Mouse (Mus musculus) hindbrain, embryonic 16.5 days (tissue): ENCODE measurements at regions not wholly inside any gene's neighbourhood (a gene's known extent, or its start where the extent isn't known, plus 50 kb on each side); places are given as distances from the start of the nearest gene placed in this dataset.

ENCODE experiments used
- ATAC-seq: fragments of 200-750 bp; cut with Nextera tagmentation; 2 replicates; pipeline ENCODE4 v1.8.0; 2017; ENCODE audit warnings: moderate TSS enrichment, moderate library complexity
- H3K27ac ChIP-seq: fragments of 300-500 bp; sonication (generic); 2 replicates; pipeline ENCODE4 v1.5.1; 2014; ENCODE audit warnings: low read depth, mild to moderate bottlenecking, control low read depth, low read length, moderate library complexity
- H3K27me3 ChIP-seq: fragments of 300-500 bp; sonication (generic); replicated peaks from 2 replicates; pipeline ENCODE4 v1.6.1; 2014; ENCODE audit warnings: low read length; ENCODE audit not compliant: control insufficient read depth, insufficient read depth
- H3K36me3 ChIP-seq: fragments of 300-500 bp; sonication (generic); 2 replicates; pipeline ENCODE4 v1.6.1; 2014; ENCODE audit warnings: mild to moderate bottlenecking, low read length, moderate library complexity, mixed read lengths; ENCODE audit not compliant: control insufficient read depth, insufficient read depth
- H3K4me1 ChIP-seq: fragments of 300-500 bp; sonication (generic); 2 replicates; pipeline ENCODE4 v1.6.1; 2014; ENCODE audit warnings: low read depth, low read length; ENCODE audit not compliant: control insufficient read depth, insufficient read depth
- H3K4me2 ChIP-seq: fragments of 300-500 bp; sonication (generic); 2 replicates; pipeline ENCODE4 v1.6.1; 2014; ENCODE audit warnings: mild to moderate bottlenecking, low read length, control low read depth, moderate library complexity
- H3K4me3 ChIP-seq: fragments of 300-500 bp; sonication (generic); 2 replicates; pipeline ENCODE4 v1.5.1; 2014; ENCODE audit warnings: mild to moderate bottlenecking, low read length, control low read depth, moderate library complexity
- H3K9ac ChIP-seq: fragments of 300-500 bp; sonication (generic); 2 replicates; pipeline ENCODE4 v1.6.1; 2014; ENCODE audit warnings: low read depth, mild to moderate bottlenecking, control low read depth, low read length, moderate library complexity
- H3K9me3 ChIP-seq: fragments of 300-500 bp; sonication (generic); 2 replicates; pipeline ENCODE4 v1.6.1; 2014; ENCODE audit warnings: mild to moderate bottlenecking, low read length, moderate library complexity; ENCODE audit not compliant: control insufficient read depth
- WGBS: fragments of 180-500 bp; shearing (Covaris S2); extraction: QIAGEN DNeasy Blood & Tissue Kit; methylation state at CpG from one replicate; pipeline ENCODE4 v1.1.7; 2014; 5-methylcytosine and 5-hydroxymethylcytosine counted together

- H3K4me1 ChIP-seq: no peaks in the 10 kb centered on the region
- H3K9ac ChIP-seq: no peak overlapping the region
- no peaks in the 10 kb centered on the region for H3K9me3 ChIP-seq
- H3K4me2 ChIP-seq: no peak overlapping the region
- no peak for ATAC-seq
- no peak overlapping the region for H3K27ac ChIP-seq
- H3K4me3 ChIP-seq: no peak overlapping the region
- no peaks in the 10 kb centered on the region for H3K36me3 ChIP-seq
- no peaks in the 10 kb centered on the region for H3K27me3 ChIP-seq
- 78% methylated on average over 1 of the region's 1 CpGs for WGBS
Observed at GRCm38 (mm10) chr4:70160525-70161224, 249.6 kb downstream of the Cdk5rap2 start.

- no peaks in the 10 kb centered on the region for H3K27me3 ChIP-seq
- WGBS: 91% methylated on average over 1 of the region's 1 CpGs
- H3K9me3 ChIP-seq: no peaks in the 10 kb centered on the region
- no peak for ATAC-seq
- H3K9ac ChIP-seq: no peak overlapping the region
- no peaks in the 10 kb centered on the region for H3K36me3 ChIP-seq
- H3K4me2 ChIP-seq: no peak overlapping the region
- no peak overlapping the region for H3K4me3 ChIP-seq
- H3K4me1 ChIP-seq: no peaks in the 10 kb centered on the region
- H3K27ac ChIP-seq: no peak overlapping the region
Observed at GRCm38 (mm10) chr4:70160062-70160461, 250.2 kb downstream of the Cdk5rap2 start.

DNA sequence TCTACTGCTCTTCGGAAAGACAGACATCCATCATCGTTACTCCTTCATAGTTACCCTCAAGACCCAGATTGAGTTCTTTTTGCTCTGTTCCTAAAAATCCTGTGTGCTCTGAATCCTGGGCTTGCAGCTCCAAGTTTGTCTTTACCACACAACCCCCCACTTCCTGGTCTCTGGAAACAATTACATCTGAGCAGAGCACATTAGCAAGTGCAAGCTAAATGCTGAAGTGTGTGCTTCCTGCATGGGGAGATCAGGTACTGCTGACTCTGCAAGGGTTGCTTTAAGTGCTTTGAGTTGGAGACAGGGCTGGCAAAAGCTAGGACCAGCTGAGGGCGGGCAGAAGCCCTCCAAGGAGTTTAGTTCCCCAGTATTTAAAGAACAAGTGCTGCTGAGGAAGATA, 257.1 kb downstream of the Cdk5rap2 start:
- ATAC-seq: no peak
- H3K36me3 ChIP-seq: no peaks in the 10 kb centered on the region
- H3K27ac ChIP-seq: no peak overlapping the region
- no peak overlapping the region for H3K4me2 ChIP-seq
- no peaks in the 10 kb centered on the region for H3K27me3 ChIP-seq
- 66% methylated on average over 3 of the region's 3 CpGs for WGBS
- H3K4me3 ChIP-seq: no peak overlapping the region
- no peak overlapping the region for H3K9ac ChIP-seq
- H3K4me1 ChIP-seq: no peaks in the 10 kb centered on the region
- no peaks in the 10 kb centered on the region for H3K9me3 ChIP-seq

DNA sequence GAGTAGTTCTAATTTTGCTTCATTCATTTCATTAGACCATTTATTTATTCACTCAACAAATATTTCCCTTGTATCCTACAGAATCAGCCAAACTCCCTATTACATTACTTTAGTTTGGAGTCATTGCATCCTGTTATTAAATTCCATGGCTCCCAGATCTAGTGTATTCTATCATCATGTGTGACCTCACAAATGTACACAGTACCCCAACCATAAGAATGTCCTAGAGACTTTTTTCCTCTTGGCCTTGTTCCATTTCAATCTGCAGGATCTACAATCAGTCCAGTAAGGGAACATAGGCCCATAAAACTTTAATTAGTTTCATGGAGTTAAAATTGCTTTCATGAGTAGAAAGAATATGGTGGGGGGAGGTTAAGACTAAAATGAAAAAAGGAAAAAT, 301.2 kb downstream of the Cdk5rap2 start:
- Histone ChIP-seq H3K9me3 (no peaks in the 10 kb centered on the region), H3K27ac (no peak overlapping the region), H3K36me3 (no peaks in the 10 kb centered on the region), H3K9ac (no peak overlapping the region), H3K4me3 (no peak overlapping the region), H3K4me1 (no peaks in the 10 kb centered on the region), H3K27me3 (no peaks in the 10 kb centered on the region), H3K4me2 (no peak overlapping the region)
- ATAC-seq: no peak

GRCm38 (mm10) chr4:70105776-70106175, 304.5 kb downstream of the Cdk5rap2 start:
- WGBS: 89% methylated on average over 1 of the region's 2 CpGs
- no peak for ATAC-seq
- H3K4me1 ChIP-seq: no peaks in the 10 kb centered on the region

DNA sequence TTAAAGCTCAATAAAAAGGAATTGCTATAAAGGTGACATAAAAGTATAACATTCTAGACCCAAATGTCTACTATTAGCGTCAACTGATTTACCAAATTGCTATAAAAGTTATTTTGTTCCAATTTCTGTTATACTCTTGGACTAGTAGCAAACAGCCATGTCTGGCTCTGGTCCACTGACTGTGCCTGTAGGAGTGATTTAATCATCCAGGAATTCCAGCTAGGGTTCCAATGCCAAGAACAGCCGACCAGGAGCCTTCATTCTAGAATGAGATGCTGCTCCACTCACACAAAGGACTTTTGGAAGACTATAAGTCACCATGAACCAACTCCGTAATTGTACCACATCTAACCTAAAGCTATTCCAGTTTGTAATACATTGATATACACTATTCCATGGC, 312.9 kb downstream of the Cdk5rap2 start:
- Histone ChIP-seq H3K27ac (no peak overlapping the region), H3K27me3 (no peaks in the 10 kb centered on the region), H3K4me3 (no peak overlapping the region), H3K4me2 (no peak overlapping the region), H3K9me3 (no peaks in the 10 kb centered on the region), H3K36me3 (no peaks in the 10 kb centered on the region), H3K4me1 (no peaks in the 10 kb centered on the region), H3K9ac (no peak overlapping the region)
- WGBS: 74% methylated on average over 3 of the region's 3 CpGs
- no peak for ATAC-seq

More at GRCm38 (mm10) chr4:70105776-70106175, 304.5 kb downstream of the Cdk5rap2 start:
- Histone ChIP-seq H3K27me3 (no peaks in the 10 kb centered on the region), H3K9me3 (no peaks in the 10 kb centered on the region), H3K4me3 (no peak overlapping the region), H3K9ac (no peak overlapping the region), H3K27ac (no peak overlapping the region), H3K36me3 (no peaks in the 10 kb centered on the region), H3K4me2 (no peak overlapping the region)

- Histone ChIP-seq H3K36me3 (no peaks in the 10 kb centered on the region), H3K4me3 (no peak overlapping the region), H3K9me3 (no peaks in the 10 kb centered on the region), H3K9ac (no peak overlapping the region), H3K27ac (no peak overlapping the region), H3K4me1 (no peaks in the 10 kb centered on the region), H3K4me2 (no peak overlapping the region), H3K27me3 (no peaks in the 10 kb centered on the region)
- no peak for ATAC-seq
Observed at GRCm38 (mm10) chr4:70078206-70078605, 332.0 kb downstream of the Cdk5rap2 start.

DNA sequence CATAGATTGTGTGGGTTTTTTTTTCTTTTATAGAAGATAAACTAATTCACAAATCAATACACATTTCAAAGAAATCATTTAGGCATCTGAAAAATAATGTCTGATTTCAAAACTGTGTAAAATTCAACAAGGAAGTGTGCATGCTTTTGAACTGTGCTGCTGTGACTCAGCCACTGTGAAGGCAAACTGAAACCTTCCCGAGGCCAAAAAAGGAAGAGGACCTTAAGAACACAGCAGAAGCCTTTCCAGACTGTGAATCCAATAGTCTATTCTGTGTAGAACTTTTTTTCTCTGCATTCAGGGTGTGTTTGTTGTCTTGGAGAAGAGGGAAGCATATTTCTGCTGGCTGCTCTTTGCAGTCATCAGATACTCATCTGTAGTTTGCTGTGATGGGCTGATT, 347.7 kb downstream of the Cdk5rap2 start:
- WGBS: 63% methylated on average over 1 of the region's 1 CpGs
- Histone ChIP-seq H3K9ac (no peak overlapping the region), H3K27ac (no peak overlapping the region), H3K9me3 (no peaks in the 10 kb centered on the region), H3K4me2 (no peak overlapping the region), H3K36me3 (no peaks in the 10 kb centered on the region), H3K4me3 (no peak overlapping the region), H3K27me3 (no peaks in the 10 kb centered on the region), H3K4me1 (no peaks in the 10 kb centered on the region)
- no peak for ATAC-seq

GRCm38 (mm10) chr4:70058831-70059544, 351.3 kb downstream of the Cdk5rap2 start:
- H3K27ac ChIP-seq: no peak overlapping the region
- peak; percentile 71 for ATAC-seq

More at GRCm38 (mm10) chr4:70058831-70059544, 351.3 kb downstream of the Cdk5rap2 start:
- Histone ChIP-seq H3K9ac (no peak overlapping the region), H3K36me3 (no peaks in the 10 kb centered on the region), H3K4me2 (no peak overlapping the region), H3K4me3 (no peak overlapping the region), H3K9me3 (no peaks in the 10 kb centered on the region), H3K27me3 (no peaks in the 10 kb centered on the region), H3K4me1 (no peaks in the 10 kb centered on the region)
- WGBS: 70% methylated on average over 12 of the region's 12 CpGs
